Mouse (Mus musculus) heart, adult 2 months (tissue): ENCODE results near the gene Ccdc40. TPM values are rescaled to one million over a fixed set of nuclear protein-coding genes. Genes with fewer than 3 reads are reported as not detected.
A peak's percentile ranks its signal among the peaks of the same experiment; 100 is the strongest.

Source experiments
- DNase-seq, 2 experiments: peaks; one replicate each; pipeline ENCODE4 v3.0.0; 2021
- H3K27ac ChIP-seq: fragments of 200-600 bp; 2 replicates; pipeline ENCODE4 v1.8.1; 2022
- H3K27me3 ChIP-seq: fragments of 200-500 bp; 2 replicates; pipeline ENCODE4 v1.6.1; 2012; ENCODE audit warnings: mild to moderate bottlenecking, low read length, inconsistent platforms, mixed read lengths; ENCODE audit not compliant: control insufficient read depth, insufficient read depth
- H3K36me3 ChIP-seq: fragments of 200-500 bp; 2 replicates; pipeline ENCODE4 v1.6.1; 2012; ENCODE audit warnings: low read length, inconsistent platforms; ENCODE audit not compliant: control insufficient read depth, insufficient read depth
- H3K4me1 ChIP-seq: fragments of 200-500 bp; 2 replicates; pipeline ENCODE4 v1.6.1; 2011; ENCODE audit warnings: low read length; ENCODE audit not compliant: control insufficient read depth, insufficient read depth
- H3K4me3 ChIP-seq: fragments of 200-600 bp; 2 replicates; pipeline ENCODE4 v1.8.1; 2022
- H3K79me2 ChIP-seq: fragments of 200-500 bp; replicated peaks from 2 replicates; pipeline ENCODE4 v1.6.1; 2012; ENCODE audit warnings: mild to moderate bottlenecking, inconsistent platforms, low read length, moderate library complexity, mixed read lengths; ENCODE audit not compliant: control insufficient read depth, insufficient read depth
- H3K9ac ChIP-seq: fragments of 200-500 bp; 2 replicates; pipeline ENCODE4 v1.6.1; 2012; ENCODE audit warnings: low read depth, mild to moderate bottlenecking, control low read depth, inconsistent platforms, low read length, mixed read lengths
- CTCF ChIP-seq: fragments of 200-600 bp; IDR thresholded peaks from 2 replicates; pipeline ENCODE4 v1.8.1; 2022; ENCODE audit warnings: antibody characterized with exemption, mild to moderate bottlenecking, moderate library complexity
- EP300 ChIP-seq: fragments of 200-500 bp; IDR thresholded peaks from 2 replicates; pipeline ENCODE4 v1.6.1; 2011; ENCODE audit warnings: low read depth, low read length, control low read depth; ENCODE audit not compliant: insufficient read depth
- POLR2A ChIP-seq: fragments of 200-500 bp; IDR thresholded peaks from 2 replicates; pipeline ENCODE4 v1.6.1; 2011; ENCODE audit warnings: mild to moderate bottlenecking, low read depth, low read length, control low read depth; ENCODE audit not compliant: insufficient read depth
- WGBS: fragments of 180-500 bp; shearing (Covaris S2); methylation state at CpG from one replicate; pipeline ENCODE4 v1.1.7; 2018; 5-methylcytosine and 5-hydroxymethylcytosine counted together
- intact Hi-C: fragments of 180-260 bp; cut with DNase I; formaldehyde crosslinking; loops from one replicate; pipeline ENCODE4 v1.15.1; 2025
- polyA plus RNA-seq: library from polyadenylated mRNA; depleted of rRNA; stranded (reverse); fragments of >200 nt; gene quantifications from 2 replicates; pipeline ENCODE4 v1.2.3, GENCODE M21; 2012
- total RNA-seq, 2 experiments: library from RNA; stranded (reverse); gene quantifications; 2 replicates each; pipeline ENCODE4 v1.2.3; 2021

Ccdc40 gene
- total and polyA plus RNA-seq, 3 experiments = 0.21 to 0.59 TPM; not detected in 1

DNA sequence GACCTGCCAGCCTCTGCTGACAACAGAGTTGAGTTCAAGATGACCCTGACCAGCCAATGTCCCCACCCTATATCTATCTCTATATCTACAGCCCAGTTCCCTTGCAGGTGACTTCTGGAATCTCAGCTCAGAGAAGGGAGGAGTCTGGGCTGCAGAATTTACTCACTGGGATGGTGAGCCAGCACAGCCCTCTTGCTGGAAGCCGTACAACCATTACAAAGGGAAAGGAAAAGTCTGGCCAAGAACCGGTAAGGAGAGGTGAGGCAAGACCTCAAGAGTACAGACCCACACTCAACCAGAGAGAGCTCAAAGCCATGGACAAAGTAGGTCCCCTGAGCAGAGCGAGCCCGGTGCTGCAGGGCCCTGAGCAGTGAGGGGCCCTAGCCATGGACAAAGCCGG is 36.2 kb upstream of the Ccdc40 start:
- Histone ChIP-seq H3K4me3 (no peak overlapping the region), H3K36me3 (no peaks in the 10 kb centered on the region), H3K4me1 (peaks cover 1% of the 10 kb centered on the region; the same call in 1 of the 2 replicates), H3K27ac (no peak overlapping the region), H3K79me2 (no peaks in the 10 kb centered on the region), H3K27me3 (no peaks in the 10 kb centered on the region), H3K9ac (no peak overlapping the region)
- no peak for DNase-seq
- intact Hi-C loops = no loop called here
- TF ChIP-seq EP300 (no peak), CTCF (no peak), POLR2A (no peak)
- WGBS = 71% methylated on average over 5 of the region's 5 CpGs

DNA sequence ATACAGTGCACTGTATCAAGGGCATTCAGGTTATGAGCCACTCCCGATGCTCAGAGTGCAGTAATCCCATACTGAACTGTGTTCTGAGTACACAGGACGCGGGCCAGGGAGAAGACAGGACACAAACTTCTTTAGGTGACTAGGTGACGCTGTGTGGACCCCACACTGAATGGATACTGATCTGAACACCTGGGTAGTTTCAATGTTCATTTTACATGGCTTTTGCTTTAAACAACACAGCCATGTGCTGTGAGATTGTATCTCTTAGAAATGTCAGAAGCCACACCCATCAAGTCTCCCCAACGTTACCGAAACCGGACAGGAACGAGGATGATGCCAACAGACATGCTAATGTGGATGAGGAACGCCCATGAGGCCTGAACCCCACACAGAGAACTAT is 35.8 kb upstream of the Ccdc40 start:
- TF ChIP-seq EP300 (no peak), POLR2A (no peak), CTCF (no peak)
- WGBS = 78% methylated on average over 9 of the region's 9 CpGs
- Histone ChIP-seq H3K4me3 (no peak overlapping the region), H3K27me3 (no peaks in the 10 kb centered on the region), H3K27ac (no peak overlapping the region), H3K9ac (no peak overlapping the region), H3K36me3 (no peaks in the 10 kb centered on the region), H3K79me2 (no peaks in the 10 kb centered on the region), H3K4me1 (peaks cover 1% of the 10 kb centered on the region; the same call in 1 of the 2 replicates)
- no peak for DNase-seq
- intact Hi-C loops = no loop called here

DNA sequence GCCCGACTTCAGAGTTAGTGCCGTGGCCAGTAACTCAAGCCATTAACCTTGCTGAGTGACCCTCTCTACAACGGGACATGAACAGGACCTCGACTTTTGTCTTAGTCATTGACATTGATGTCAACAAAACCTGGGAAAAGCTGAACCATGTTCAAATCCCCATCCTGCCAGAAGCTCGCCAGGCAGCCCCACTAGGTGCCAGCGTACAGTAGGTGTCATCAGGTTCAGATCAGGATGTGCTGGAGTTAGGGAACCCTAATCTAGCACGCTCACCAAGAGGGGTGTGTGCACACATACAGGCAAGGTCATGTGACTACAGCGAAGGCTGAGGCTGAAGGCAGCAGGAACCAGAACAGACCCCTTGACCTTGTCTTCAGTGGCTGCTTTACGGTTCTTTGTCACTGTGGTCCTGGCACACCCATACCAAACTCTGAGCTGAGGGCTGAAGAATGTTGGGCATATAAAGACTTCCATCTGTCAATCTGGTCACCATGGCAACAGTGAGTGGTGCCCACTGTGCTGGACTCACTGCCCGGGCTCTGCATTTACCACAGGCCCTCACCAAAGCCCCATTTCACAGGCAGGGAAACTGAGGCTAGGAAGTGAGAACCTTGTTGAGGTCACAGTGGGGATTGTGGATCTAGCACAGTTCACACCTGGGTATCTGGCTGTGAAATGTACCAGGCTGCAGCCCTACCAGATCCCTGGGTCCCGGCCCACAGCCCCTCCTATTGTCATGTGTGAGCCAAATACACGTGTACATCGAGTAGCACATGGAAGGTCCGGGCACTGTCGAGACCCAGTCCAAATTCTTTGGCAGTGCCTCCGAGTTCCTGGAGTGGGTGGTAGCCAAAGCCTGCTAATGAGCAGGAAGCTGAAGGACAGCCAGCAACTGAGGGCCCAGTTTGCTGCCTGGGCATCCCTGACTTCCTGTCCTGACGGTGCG is 30.5 kb upstream of the Ccdc40 start:
- H3K9ac ChIP-seq = no peak overlapping the region
- intact Hi-C loops = no loop called here
- no peaks in the 10 kb centered on the region for H3K27me3 ChIP-seq
- no peaks in the 10 kb centered on the region for H3K36me3 ChIP-seq
- TF ChIP-seq EP300 = no peak
- no peak for TF ChIP-seq POLR2A
- TF ChIP-seq CTCF = no peak
- no peak overlapping the region for H3K4me3 ChIP-seq
- WGBS = 65% methylated on average over 18 of the region's 18 CpGs
- H3K4me1 ChIP-seq = no peaks in the 10 kb centered on the region
- DNase-seq = peak in 1 of 2 experiments; percentile 42
- no peak overlapping the region for H3K27ac ChIP-seq
- no peaks in the 10 kb centered on the region for H3K79me2 ChIP-seq

DNA sequence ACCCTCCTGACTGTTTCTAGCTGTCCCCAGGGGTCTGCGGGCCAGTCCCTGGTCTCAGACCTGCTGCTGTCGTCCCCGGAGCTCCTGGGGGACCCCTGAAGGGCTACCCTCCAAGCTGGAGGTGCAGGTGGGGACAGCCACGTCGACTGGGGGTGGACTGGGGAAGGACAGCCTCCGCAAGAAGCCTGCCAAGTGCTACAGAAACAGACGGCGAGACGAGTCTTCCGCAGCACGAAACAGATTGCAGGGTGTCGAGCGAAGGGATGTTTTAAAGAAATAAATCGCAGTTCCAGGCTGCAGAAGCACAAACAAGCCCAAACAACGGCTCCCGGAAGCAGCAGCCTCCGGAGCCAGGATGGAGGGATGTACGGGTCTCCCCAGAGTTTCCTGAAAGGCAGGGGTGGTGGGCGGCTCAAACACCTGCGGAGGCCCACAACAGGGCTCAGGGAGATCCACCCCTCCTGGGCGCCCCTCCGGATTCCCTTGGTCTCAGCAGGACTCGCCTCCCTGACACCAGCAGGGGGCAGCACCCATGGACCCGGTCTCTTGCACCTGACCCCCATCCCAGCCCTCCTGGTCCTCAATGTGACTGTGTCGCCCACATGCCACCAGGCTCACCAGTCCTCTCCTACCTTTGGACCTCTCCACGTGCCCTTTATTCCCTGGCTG is 29.7 kb upstream of the Ccdc40 start:
- no peak for DNase-seq
- Histone ChIP-seq H3K27ac (no peak overlapping the region), H3K36me3 (no peaks in the 10 kb centered on the region), H3K27me3 (no peaks in the 10 kb centered on the region), H3K9ac (no peak overlapping the region), H3K4me3 (no peak overlapping the region), H3K4me1 (no peaks in the 10 kb centered on the region), H3K79me2 (no peaks in the 10 kb centered on the region; the same call in 1 of the 2 replicates)
- WGBS = 41% methylated on average over 26 of the region's 26 CpGs
- TF ChIP-seq CTCF (peak; percentile 65), EP300 (no peak)
- intact Hi-C loops = no loop called here

DNA sequence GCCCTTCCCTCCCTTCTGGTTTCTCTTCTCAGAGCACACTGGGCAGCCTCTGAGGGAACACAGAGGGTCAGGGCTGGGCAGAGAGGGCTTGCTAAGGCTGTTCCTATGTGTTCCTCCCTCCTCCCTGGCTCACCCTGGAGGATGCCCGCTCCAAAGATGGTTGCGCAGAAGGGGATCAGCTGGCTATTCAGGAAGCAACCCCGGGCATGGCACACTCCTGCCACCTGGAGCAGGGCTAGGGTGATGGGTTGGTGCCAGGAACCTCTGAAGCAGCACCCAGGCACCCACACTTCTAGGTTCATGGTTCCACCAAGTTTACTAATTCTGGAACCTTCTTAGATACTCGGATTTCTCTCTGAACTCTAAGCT is 29.2 kb upstream of the Ccdc40 start:
- Histone ChIP-seq H3K27ac (no peak overlapping the region), H3K79me2 (no peaks in the 10 kb centered on the region; the same call in 1 of the 2 replicates), H3K36me3 (no peaks in the 10 kb centered on the region), H3K27me3 (no peaks in the 10 kb centered on the region), H3K9ac (no peak overlapping the region), H3K4me1 (no peaks in the 10 kb centered on the region), H3K4me3 (no peak overlapping the region)
- WGBS = 85% methylated on average over 4 of the region's 4 CpGs
- intact Hi-C loops = no loop called here
- no peak for TF ChIP-seq EP300
- TF ChIP-seq CTCF = no peak
- DNase-seq = no peak

DNA sequence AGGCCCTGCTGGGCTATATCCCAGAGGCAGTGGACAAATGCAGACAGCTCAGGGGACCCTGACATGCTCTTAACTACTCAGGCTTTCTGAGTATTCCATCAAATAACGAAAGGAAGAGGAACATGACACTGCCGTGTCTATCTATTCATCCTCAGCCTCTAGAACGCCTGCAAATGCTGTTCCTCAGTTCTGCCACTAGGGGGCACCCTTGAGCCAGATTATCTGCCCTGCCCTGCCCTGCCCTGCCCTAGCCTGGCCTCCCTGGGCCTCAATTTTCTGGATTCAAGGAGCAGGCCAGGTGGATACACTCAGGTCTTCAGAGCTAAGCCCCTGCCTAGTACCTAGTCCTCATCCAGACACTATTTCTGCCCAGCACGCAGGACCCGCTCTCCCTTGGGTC is 24.9 kb upstream of the Ccdc40 start:
- intact Hi-C loops = no loop called here
- TF ChIP-seq POLR2A (no peak), CTCF (peak; percentile 94), EP300 (no peak)
- H3K9ac ChIP-seq = no peak overlapping the region
- H3K79me2 ChIP-seq = no peaks in the 10 kb centered on the region; the same call in 1 of the 2 replicates
- H3K27me3 ChIP-seq = no peaks in the 10 kb centered on the region
- no peaks in the 10 kb centered on the region for H3K4me1 ChIP-seq
- no peaks in the 10 kb centered on the region for H3K36me3 ChIP-seq
- DNase-seq = peak in 1 of 2 experiments; percentile 48
- no peak overlapping the region for H3K4me3 ChIP-seq
- no peak overlapping the region for H3K27ac ChIP-seq
- 47% methylated on average over 5 of the region's 5 CpGs for WGBS
